Mouse (Mus musculus) kidney, adult 9 months (tissue): ENCODE results near the gene Rabac1.

Experiments
- DNase-seq: peaks from one replicate; pipeline ENCODE4 v3.0.0; 2022

Gene Rabac1

GRCm38 (mm10) chr7:24971972-24972893 is at the start of gene Rabac1:
Gene Rabac1 (minus strand): TSS chr7:24972754.
- peak; percentile 98 for DNase-seq

GRCm38 (mm10) chr7:25011592-25011991 is 39.0 kb upstream of the Rabac1 start:
- DNase-seq: no peak

DNA sequence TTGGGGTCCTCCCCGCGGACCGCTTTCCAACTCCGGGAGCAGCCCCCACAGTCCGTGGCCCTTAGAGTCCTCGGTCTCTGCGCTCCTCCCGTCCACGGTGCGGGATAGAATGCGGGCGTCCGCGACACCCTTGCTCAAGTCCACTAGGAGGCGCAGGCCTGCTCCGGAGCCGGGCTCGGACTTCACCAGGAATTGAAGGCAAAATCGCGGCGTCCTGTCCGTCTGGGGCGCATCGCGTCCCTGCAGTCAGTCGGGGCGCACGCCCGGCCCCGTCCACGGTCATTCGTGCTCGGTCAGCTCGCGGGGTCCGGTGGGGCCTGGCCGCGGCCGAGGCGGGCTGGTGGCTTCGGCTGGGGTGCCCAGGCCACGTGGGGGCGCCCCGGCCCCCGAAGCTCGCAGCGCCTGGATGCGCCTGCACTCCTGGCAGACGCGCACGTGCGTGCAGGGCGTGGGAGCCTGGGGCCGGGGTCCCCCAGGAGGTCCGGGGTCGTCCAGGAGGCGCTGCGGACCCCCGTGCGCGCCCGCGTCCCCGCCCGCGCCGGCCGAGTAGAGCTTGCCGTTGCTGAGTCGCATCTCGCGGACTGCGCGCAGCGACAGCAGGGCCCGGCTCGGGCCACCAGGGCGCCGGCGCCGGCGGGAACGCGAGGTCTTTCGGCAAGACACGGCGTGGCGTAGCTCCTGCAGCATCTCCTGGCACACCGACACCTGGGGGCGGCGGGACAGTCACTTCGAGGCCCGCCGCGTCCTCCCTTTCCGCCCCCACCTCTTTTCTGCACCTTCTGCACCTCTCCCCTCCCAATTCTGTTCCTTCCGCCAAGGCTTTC is 37.7 kb upstream of the Rabac1 start:
- peak; percentile 20 for DNase-seq

DNA sequence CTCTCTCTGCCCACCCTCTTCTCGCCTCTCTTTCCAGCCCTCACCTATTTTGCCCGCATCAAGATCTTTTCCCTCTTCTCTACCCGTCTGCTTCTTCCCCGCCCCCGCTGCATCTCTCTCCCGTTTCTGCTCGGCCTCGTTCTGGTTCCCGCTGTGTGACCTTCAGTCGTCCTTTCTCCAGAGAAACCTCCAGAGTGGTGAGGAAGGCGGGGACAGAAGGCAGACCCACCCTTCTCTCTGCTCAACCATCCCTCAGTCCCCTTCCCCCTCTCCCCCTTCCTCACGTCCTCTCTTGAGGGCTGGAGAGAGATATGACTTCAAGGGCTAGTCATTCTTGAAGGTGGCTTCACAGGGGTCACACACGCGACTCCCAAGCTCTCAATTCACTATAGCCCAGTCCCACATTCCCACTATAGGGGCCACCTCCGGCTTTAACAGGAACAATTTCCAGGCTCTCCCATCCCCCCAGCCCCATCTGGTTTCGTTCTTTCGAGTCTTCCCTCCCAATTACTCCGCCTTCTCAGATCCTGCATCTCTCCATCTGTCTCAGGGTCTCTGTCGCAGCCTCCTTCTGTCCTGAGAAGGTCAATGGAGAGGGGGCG is 36.6 kb upstream of the Rabac1 start:
- DNase-seq: no peak

GRCm38 (mm10) chr7:25008635-25009034 is 36.1 kb upstream of the Rabac1 start:
- DNase-seq: peak; percentile 46

DNA sequence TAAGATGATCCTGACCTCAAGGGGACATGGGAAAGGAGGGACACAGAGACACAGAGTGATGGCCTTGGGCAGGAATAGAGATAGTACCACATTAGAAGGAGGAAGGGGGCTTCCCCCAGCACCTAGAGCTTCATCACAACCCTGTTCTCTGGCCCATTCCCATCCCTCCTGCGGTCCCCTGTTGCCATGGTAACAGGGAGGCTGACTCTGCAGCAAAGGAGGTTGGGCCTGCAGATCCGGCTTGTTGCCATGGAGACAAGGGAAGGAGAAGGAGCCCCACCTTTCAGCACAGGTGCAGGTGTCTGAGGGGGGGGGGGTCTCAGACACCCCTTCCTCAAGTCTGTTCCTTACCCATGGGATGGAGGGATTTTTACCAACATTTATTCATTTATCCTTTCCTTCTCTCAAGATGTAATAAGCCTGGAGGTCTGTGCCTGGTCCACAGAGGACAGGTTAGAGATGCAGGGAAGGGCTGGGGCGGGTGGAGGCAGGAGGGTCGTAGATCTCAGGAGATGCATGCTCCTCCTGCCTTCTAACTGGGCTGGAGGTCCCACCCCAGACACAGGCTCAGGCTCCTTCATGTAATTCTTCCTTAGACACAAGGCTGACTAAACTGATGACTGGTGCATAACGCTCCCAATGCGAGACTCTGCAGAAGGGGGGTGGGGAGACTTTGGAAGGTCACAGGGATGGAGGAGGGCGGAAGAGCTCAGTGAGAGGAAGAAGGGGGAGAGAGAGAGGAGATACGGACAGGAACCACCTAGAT is 35.2 kb upstream of the Rabac1 start:
- no peak for DNase-seq

- no peak for DNase-seq
Observed at GRCm38 (mm10) chr7:25006586-25007364, 34.2 kb upstream of the Rabac1 start.

DNA sequence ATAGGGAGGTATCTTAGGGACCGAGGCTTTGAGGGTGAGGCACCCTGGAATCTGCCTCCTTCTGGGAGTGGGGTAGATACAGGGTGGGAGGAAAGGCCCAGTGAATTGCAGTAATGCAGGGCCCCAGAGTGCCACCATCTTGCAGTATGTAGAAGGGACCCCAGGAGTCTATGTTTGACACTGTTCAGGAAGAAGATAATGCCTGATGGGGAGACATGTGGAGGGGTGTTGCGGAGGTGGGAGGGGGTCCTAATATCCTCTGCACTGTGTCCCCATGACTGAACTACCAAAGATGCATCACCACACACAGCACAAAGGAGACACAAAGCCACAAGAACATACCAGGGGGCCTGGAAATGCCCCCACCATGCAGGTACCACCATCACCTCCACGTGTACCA is 33.6 kb upstream of the Rabac1 start:
- DNase-seq: no peak

GRCm38 (mm10) chr7:25005421-25006065 is 33.0 kb upstream of the Rabac1 start, which contains the start of gene Atp1a3:
Gene Atp1a3 (minus strand): TSS chr7:25005958.
- DNase-seq: no peak

DNA sequence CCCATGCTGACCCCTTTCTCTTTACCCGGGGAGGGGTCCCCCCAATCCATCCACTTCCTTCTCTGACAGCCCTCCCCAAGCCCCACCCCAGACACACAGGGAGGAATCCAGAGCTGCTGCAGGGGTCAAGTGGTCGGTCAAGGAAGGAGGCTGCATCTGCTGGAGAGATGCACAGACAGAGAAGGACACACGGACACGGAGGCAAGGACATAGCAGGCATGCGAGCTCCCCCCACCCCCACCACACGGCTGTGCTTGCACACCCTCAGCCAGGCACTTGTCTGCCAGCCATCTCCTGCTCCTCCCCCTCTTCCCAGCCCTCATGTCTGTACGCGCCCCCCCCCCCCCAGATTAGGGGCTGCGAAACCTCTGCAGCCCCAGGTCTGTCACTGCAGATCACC is 32.3 kb upstream of the Rabac1 start:
- DNase-seq: no peak

GRCm38 (mm10) chr7:25003820-25004388 is 31.4 kb upstream of the Rabac1 start:
- DNase-seq: no peak

DNA sequence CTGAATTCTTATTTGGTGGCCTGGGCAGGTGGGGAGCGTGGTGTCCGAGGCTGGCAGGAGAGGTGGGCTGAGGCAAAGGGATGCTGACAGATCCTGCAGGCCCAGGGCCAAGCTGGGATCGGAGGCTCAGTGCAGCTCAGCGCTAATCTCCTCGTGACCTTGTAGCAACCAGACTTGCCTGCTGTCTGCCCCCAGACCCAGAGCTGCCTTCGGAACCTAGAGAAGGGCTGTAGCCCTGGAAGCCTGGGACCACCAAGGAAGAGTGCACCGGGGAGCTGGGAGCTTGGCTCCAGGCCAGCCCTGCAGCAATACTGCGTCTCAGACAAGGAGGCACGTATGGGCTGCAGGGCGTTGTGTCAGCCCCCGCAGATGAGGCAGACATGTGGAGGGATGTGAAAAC is 30.7 kb upstream of the Rabac1 start:
- no peak for DNase-seq

DNA sequence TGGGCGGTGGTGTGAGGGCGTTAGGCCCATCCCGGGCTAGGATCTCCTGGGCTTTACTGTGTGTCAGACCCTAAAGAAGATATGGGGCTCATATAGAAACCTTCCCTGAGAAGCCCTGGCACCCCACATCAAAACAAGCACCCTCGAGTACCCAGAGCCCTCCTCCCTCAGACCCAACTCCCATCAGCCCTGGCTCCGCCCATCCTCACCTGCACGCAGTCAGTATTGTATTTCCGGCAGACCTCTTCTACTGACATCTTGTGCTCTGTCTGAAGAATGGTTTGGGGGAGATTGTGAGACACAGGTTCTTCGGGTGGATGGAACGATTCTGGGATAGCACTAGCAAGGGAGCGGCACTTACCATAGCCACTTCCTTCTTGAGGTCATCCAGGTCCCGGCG is 28.2 kb upstream of the Rabac1 start:
- no peak for DNase-seq

GRCm38 (mm10) chr7:25000211-25000610 is 27.7 kb upstream of the Rabac1 start:
- no peak for DNase-seq

- DNase-seq: no peak
Observed at GRCm38 (mm10) chr7:24993081-24993480, 20.5 kb upstream of the Rabac1 start.

- no peak for DNase-seq
Observed at GRCm38 (mm10) chr7:24990478-24990877, 17.9 kb upstream of the Rabac1 start.

DNA sequence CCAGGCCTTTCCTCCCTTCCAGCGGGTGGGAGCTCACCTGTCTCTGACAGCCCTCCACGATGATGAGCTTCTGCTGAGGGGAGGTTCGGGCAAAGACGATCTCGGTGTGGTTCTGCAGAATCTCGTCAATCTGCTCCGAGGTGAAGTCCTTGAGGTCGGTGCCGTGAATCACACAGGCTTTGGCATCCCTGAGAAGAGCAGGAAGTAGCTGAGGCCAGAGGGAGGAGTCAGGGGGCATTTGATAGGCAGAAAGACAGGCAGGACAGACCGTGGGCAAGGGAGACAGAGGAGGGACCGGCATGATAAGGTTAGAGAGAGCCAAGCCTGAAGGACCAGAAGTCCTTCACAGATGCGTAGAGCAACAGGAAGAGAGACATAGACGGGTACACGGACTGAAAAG is 15.4 kb upstream of the Rabac1 start:
- DNase-seq: no peak

GRCm38 (mm10) chr7:24985799-24986198 is 13.2 kb upstream of the Rabac1 start:
- DNase-seq: no peak

DNA sequence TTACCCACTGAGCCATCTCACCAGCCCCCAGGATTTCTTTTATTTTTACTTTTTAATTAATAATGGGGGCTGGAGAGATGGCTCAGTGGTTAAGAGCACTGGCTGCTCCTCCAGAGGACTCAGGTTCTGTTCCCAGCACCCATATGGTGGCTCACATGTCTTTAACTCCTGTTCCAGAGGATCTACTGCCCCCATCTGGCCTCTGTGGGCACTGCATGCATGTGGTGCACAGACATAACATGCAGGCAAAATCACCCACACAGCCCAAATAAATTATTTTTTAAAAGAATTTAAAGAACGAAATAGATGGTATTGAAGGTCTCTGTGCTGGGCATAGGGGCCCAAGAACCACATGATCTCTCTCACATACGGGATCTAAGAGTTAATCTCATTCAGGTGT is 11.8 kb upstream of the Rabac1 start:
- no peak for DNase-seq

GRCm38 (mm10) chr7:24983396-24983795 is 10.8 kb upstream of the Rabac1 start:
- no peak for DNase-seq

- no peak for DNase-seq
Observed at GRCm38 (mm10) chr7:24980439-24980838, 7.9 kb upstream of the Rabac1 start.
